Mouse (Mus musculus) lung, adult 2 months (tissue): Measurements from ENCODE around the gene Tbc1d10a.

ENCODE experiments used
- CTCF ChIP-seq: fragments of 200-500 bp; IDR thresholded peaks from 2 replicates; pipeline ENCODE4 v1.5.1; 2011; ENCODE audit warnings: mild to moderate bottlenecking, low read length, control low read depth; ENCODE audit not compliant: insufficient read depth
- POLR2A ChIP-seq: fragments of 200-500 bp; IDR thresholded peaks from 2 replicates; pipeline ENCODE4 v1.6.1; 2011; ENCODE audit warnings: low read depth, mild to moderate bottlenecking, control low read depth, low read length, borderline replicate concordance; ENCODE audit errors: extremely low read depth

DNA sequence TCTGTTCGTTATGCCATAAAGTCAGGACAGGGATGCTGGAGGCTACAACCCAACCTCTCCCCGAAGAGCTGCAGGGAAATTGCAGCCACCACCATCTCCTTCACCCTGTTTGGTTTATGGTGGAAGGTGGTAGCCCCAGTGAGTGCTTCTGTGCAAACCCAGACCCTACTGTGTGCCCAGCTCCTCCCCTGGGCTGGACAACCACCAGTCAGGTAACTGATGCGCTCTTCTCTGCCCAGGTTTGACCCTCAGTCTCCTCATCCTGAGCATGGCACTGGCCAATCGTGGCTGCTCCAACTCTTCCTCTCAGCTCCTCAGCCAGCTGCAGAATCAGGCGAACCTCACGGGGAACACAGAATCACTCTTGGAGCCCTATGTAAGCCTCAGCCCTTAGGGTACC lies 51.6 kb downstream of the Tbc1d10a start:
- TF ChIP-seq POLR2A (no peak), CTCF (no peak)
